Mouse (Mus musculus): ENCODE results near the gene Ppfibp2.

DNA sequence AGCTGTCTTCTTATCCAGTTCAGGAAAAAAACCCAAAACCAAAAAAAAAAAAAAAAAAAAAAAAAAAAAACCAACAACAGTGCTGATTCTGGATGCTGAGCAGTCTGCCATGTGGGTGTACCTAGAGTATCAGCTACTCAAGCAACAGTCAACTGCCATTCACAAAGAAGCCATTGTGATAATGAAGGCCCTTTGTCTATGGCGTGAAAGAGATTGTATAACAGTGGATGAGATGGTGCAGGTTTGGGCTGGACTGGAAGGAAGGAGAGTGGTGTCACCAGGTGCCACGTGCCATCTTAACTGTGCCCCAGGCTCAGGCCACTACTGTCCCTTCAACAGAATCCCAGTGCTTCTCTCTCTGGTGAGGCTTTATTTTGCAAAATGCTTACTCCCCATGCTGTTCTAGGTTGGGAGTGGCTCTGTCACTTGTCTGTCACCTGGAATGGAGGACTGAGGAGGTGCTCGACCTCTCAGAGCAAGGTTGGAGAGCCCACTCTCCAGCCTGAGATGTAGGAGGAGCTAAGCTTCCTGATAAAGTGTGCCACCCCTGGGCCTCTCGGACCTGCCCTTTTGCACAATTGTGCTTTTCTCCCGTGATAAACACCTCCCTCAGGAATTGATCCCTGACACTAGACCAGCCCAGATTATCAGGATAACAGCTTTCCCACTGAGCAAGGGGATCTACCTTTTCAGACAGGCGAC, 85.3 kb downstream of the Ppfibp2 start:
- TF ChIP-seq CTCF (IDR thresholded peaks at IDR 0.05; ENCODE audit: low read depth) (no peak), EP300 (IDR thresholded peaks at IDR 0.05; ENCODE audit: low read depth) (no peak)
